Mouse (Mus musculus): ENCODE data around the gene Arl16.

Gene Arl16

GRCm38 (mm10) chr11:120452246-120452645 lies 15.2 kb downstream of the Arl16 start:
- no peak for DNase-seq (ENCODE audit: low read depth, low spot score)

- no peak for DNase-seq (ENCODE audit: low read depth, low spot score)
Measured at GRCm38 (mm10) chr11:120447179-120447578, 20.2 kb downstream of the Arl16 start.

GRCm38 (mm10) chr11:120445475-120445874 lies 21.9 kb downstream of the Arl16 start:
- no peak for DNase-seq (ENCODE audit: low read depth, low spot score)

- DNase-seq (ENCODE audit: low read depth, low spot score), result no peak
Measured at GRCm38 (mm10) chr11:120444106-120444505, 23.3 kb downstream of the Arl16 start.

GRCm38 (mm10) chr11:120442765-120443280 lies 24.6 kb downstream of the Arl16 start:
- DNase-seq (ENCODE audit: low read depth, low spot score), result no peak

- no peak for DNase-seq (ENCODE audit: low read depth, low spot score)
Measured at GRCm38 (mm10) chr11:120442344-120442743, 25.1 kb downstream of the Arl16 start, which contains the start of gene Tspan10. Gene Tspan10 (plus strand): TSS chr11:120442644.

GRCm38 (mm10) chr11:120437857-120438385 lies 29.5 kb downstream of the Arl16 start:
- no peak for DNase-seq (ENCODE audit: low read depth, low spot score)

- DNase-seq (ENCODE audit: low read depth, low spot score), result peak; percentile 52
Measured at GRCm38 (mm10) chr11:120437152-120437856, 30.1 kb downstream of the Arl16 start, which contains the start of gene Nploc4. Gene Nploc4 (minus strand): TSS chr11:120437708.

GRCm38 (mm10) chr11:120426727-120427126 lies 40.7 kb downstream of the Arl16 start:
- no peak for DNase-seq (ENCODE audit: low read depth, low spot score)

- DNase-seq (ENCODE audit: low read depth, low spot score), result peak; percentile 11
Measured at GRCm38 (mm10) chr11:120423569-120424295, 43.7 kb downstream of the Arl16 start.

GRCm38 (mm10) chr11:120422651-120423568 lies 44.5 kb downstream of the Arl16 start:
- DNase-seq (ENCODE audit: low read depth, low spot score), result no peak

- no peak for DNase-seq (ENCODE audit: low read depth, low spot score)
Measured at GRCm38 (mm10) chr11:120418592-120418991, 48.8 kb downstream of the Arl16 start.

- no peak for DNase-seq (ENCODE audit: low read depth, low spot score)
Measured at GRCm38 (mm10) chr11:120417852-120418251, 49.6 kb downstream of the Arl16 start.

Data from telencephalon, adult 2 months (tissue).